Mouse (Mus musculus) lung, postnatal 0 days (tissue): Measurements from ENCODE around the gene Ppp1r37.

Experiments
- CTCF ChIP-seq: IDR thresholded peaks from 2 replicates; pipeline ENCODE4 v1.5.1; 2016; ENCODE audit warnings: antibody characterized with exemption, mild to moderate bottlenecking
- EP300 ChIP-seq: IDR thresholded peaks from 2 replicates; pipeline ENCODE4 v1.6.1; 2016; ENCODE audit warnings: antibody characterized with exemption, mild to moderate bottlenecking, control low read depth

GRCm38 (mm10) chr7:19565803-19566202 lies 2.9 kb upstream of the Ppp1r37 start:
- no peak for TF ChIP-seq EP300
- no peak for TF ChIP-seq CTCF
